Mouse (Mus musculus) urinary bladder, postnatal 25 days (tissue): ENCODE results near the gene 1700018B08Rik.

Source experiments
- DNase-seq: peaks from one replicate; pipeline ENCODE4 v3.0.0; 2022; ENCODE audit warnings: low spot score

The 1700018B08Rik gene

GRCm38 (mm10) chr8:121562941-121563351 is 18.8 kb upstream of the 1700018B08Rik start:
- no peak for DNase-seq

- no peak for DNase-seq
Measured at GRCm38 (mm10) chr8:121561636-121562345, 17.7 kb upstream of the 1700018B08Rik start.

GRCm38 (mm10) chr8:121560432-121561100 is 16.4 kb upstream of the 1700018B08Rik start:
- DNase-seq, result no peak

GRCm38 (mm10) chr8:121559801-121560200 is 15.7 kb upstream of the 1700018B08Rik start:
- DNase-seq, result no peak

- DNase-seq, result no peak
Measured at GRCm38 (mm10) chr8:121558538-121558937, 14.4 kb upstream of the 1700018B08Rik start.

- DNase-seq, result no peak
Measured at GRCm38 (mm10) chr8:121557746-121558145, 13.6 kb upstream of the 1700018B08Rik start.

- no peak for DNase-seq
Measured at GRCm38 (mm10) chr8:121553831-121554475, 9.8 kb upstream of the 1700018B08Rik start.

GRCm38 (mm10) chr8:121552506-121552905 is 8.4 kb upstream of the 1700018B08Rik start:
- DNase-seq, result no peak

GRCm38 (mm10) chr8:121551065-121551985 is 7.2 kb upstream of the 1700018B08Rik start:
- DNase-seq, result no peak

- no peak for DNase-seq
Measured at GRCm38 (mm10) chr8:121550056-121550455, 5.9 kb upstream of the 1700018B08Rik start.

GRCm38 (mm10) chr8:121547132-121547531 is 3.0 kb upstream of the 1700018B08Rik start:
- peak; percentile 61 for DNase-seq

GRCm38 (mm10) chr8:121544936-121545335 is 816 bp upstream of the 1700018B08Rik start:
- DNase-seq, result no peak

- no peak for DNase-seq
Measured at GRCm38 (mm10) chr8:121542901-121543300, 1.2 kb downstream of the 1700018B08Rik start.

GRCm38 (mm10) chr8:121541862-121542261 is 2.3 kb downstream of the 1700018B08Rik start:
- DNase-seq, result no peak

GRCm38 (mm10) chr8:121532381-121532780 is 11.7 kb downstream of the 1700018B08Rik start:
- no peak for DNase-seq

GRCm38 (mm10) chr8:121530639-121531038 is 13.5 kb downstream of the 1700018B08Rik start:
- DNase-seq, result no peak

GRCm38 (mm10) chr8:121528790-121529189 is 15.3 kb downstream of the 1700018B08Rik start:
- DNase-seq, result no peak

GRCm38 (mm10) chr8:121527751-121528150 is 16.4 kb downstream of the 1700018B08Rik start:
- no peak for DNase-seq

- no peak for DNase-seq
Measured at GRCm38 (mm10) chr8:121526811-121527550, 17.1 kb downstream of the 1700018B08Rik start.

- DNase-seq, result no peak
Measured at GRCm38 (mm10) chr8:121525111-121525818, 18.9 kb downstream of the 1700018B08Rik start.
